Mouse (Mus musculus) MEL (cell line): ENCODE results near the gene Mxra8. TPM values are rescaled to one million over a fixed set of nuclear protein-coding genes. Genes with fewer than 3 reads are reported as not detected.
A peak's percentile ranks its signal among the peaks of the same experiment; 100 is the strongest.

Source experiments
- DNase-seq: peaks from one replicate; pipeline ENCODE4 v3.0.0; 2011; ENCODE audit warnings: low read depth, low spot score
- H3K27ac ChIP-seq: 2 replicates; pipeline ENCODE4 v1.5.1; 2012; ENCODE audit warnings: low read depth, mild to moderate bottlenecking, control low read depth, low read length, moderate library complexity; ENCODE audit not compliant: control insufficient read depth
- H3K27me3 ChIP-seq, 2 experiments: fragments of 150-350 bp in 1 of 2; sonication (generic) in 1 of 2; 2 replicates each; pipeline ENCODE4 v1.6.1; 2012; ENCODE audit warnings: low read length in 2 of 2, mild to moderate bottlenecking in 2 of 2, improper control_type of control experiment in 1 of 2, moderate library complexity in 1 of 2; ENCODE audit not compliant: insufficient read depth in 2 of 2, control insufficient read depth in 1 of 2
- H3K36me3 ChIP-seq, 2 experiments: 2 replicates each; pipeline ENCODE4 v1.6.1; 2012 to 2014; ENCODE audit warnings: low read length in 2 of 2, improper control_type of control experiment in 1 of 2, inconsistent platforms in 1 of 2, mild to moderate bottlenecking in 1 of 2; ENCODE audit not compliant: insufficient read depth in 2 of 2, control insufficient read depth in 1 of 2
- H3K4me1 ChIP-seq, 2 experiments: fragments of 150-350 bp in 1 of 2; sonication (generic) in 1 of 2; 2 replicates each; pipeline ENCODE4 v1.6.1; 2012; ENCODE audit warnings: low read length in 2 of 2, improper control_type of control experiment in 1 of 2, mild to moderate bottlenecking in 1 of 2; ENCODE audit not compliant: insufficient read depth in 2 of 2, control insufficient read depth in 1 of 2
- H3K4me3 ChIP-seq, 2 experiments: fragments of 150-350 bp in 1 of 2; sonication (generic) in 1 of 2; 2 replicates each; pipeline ENCODE4 v1.5.1; 2012; ENCODE audit warnings: low read depth in 2 of 2, low read length in 2 of 2, mild to moderate bottlenecking in 2 of 2, moderate library complexity in 2 of 2, control low read depth in 1 of 2, improper control_type of control experiment in 1 of 2; ENCODE audit not compliant: control insufficient read depth in 1 of 2, insufficient read depth in 1 of 2
- H3K79me2 ChIP-seq: 2 replicates; pipeline ENCODE4 v1.6.1; 2012; ENCODE audit warnings: mild to moderate bottlenecking, low read length, moderate library complexity; ENCODE audit not compliant: control insufficient read depth, poor library complexity, insufficient read depth
- H3K9ac ChIP-seq: 2 replicates; pipeline ENCODE4 v1.6.1; 2012; ENCODE audit warnings: low read depth, mild to moderate bottlenecking, control low read depth, low read length, moderate library complexity; ENCODE audit not compliant: control insufficient read depth, poor library complexity, severe bottlenecking
- H3K9me3 ChIP-seq: fragments of 150-350 bp; sonication (generic); replicated peaks from 2 replicates; pipeline ENCODE4 v1.6.1; 2012; ENCODE audit warnings: mild to moderate bottlenecking, low read length, improper control_type of control experiment, moderate library complexity; ENCODE audit not compliant: insufficient read depth
- BHLHE40 ChIP-seq: IDR thresholded peaks from 2 replicates; pipeline ENCODE4 v1.6.1; 2012; ENCODE audit warnings: low read depth, mild to moderate bottlenecking, inconsistent platforms, low read length, improper control_type of control experiment, borderline replicate concordance
- CHD1 ChIP-seq: IDR thresholded peaks from 2 replicates; pipeline ENCODE4 v1.6.1; 2012; ENCODE audit warnings: low read depth, mild to moderate bottlenecking, inconsistent platforms, low read length, improper control_type of control experiment
- CTCF ChIP-seq, 3 experiments: IDR thresholded peaks in 2 of 3; conservative IDR thresholded peaks in 1 of 3; 2 replicates each; pipeline ENCODE4 v1.5.1; 2011 to 2012; ENCODE audit warnings: low read length in 3 of 3, low read depth in 2 of 3, mild to moderate bottlenecking in 2 of 3, improper control_type of control experiment in 1 of 3, inconsistent platforms in 1 of 3, mixed read lengths in 1 of 3, moderate library complexity in 1 of 3; ENCODE audit not compliant: control insufficient read depth in 1 of 3, insufficient read depth in 1 of 3, poor library complexity in 1 of 3, severe bottlenecking in 1 of 3
- ELF1 ChIP-seq: IDR thresholded peaks from 2 replicates; pipeline ENCODE4 v1.6.1; 2014; ENCODE audit warnings: low read depth, mild to moderate bottlenecking, inconsistent platforms, low read length, improper control_type of control experiment, moderate library complexity
- ETS1 ChIP-seq: IDR thresholded peaks from 2 replicates; pipeline ENCODE4 v1.6.1; 2012; ENCODE audit warnings: low read depth, mild to moderate bottlenecking, inconsistent platforms, low read length, improper control_type of control experiment, moderate library complexity
- HCFC1 ChIP-seq: IDR thresholded peaks from 2 replicates; pipeline ENCODE4 v1.6.1; 2012; ENCODE audit warnings: low read depth, mild to moderate bottlenecking, inconsistent platforms, low read length, improper control_type of control experiment, moderate library complexity
- JUND ChIP-seq: IDR thresholded peaks from 2 replicates; pipeline ENCODE4 v1.6.1; 2011; ENCODE audit warnings: low read depth, mild to moderate bottlenecking, improper control_type of control experiment, low read length
- MAFK ChIP-seq: IDR thresholded peaks from 2 replicates; pipeline ENCODE4 v1.6.1; 2011; ENCODE audit warnings: low read depth, mild to moderate bottlenecking, low read length, improper control_type of control experiment, borderline replicate concordance
- MAZ ChIP-seq: IDR thresholded peaks from 2 replicates; pipeline ENCODE4 v1.6.1; 2012; ENCODE audit warnings: low read depth, mild to moderate bottlenecking, inconsistent platforms, low read length, improper control_type of control experiment
- MYC ChIP-seq: IDR thresholded peaks from 2 replicates; pipeline ENCODE4 v1.6.1; 2011; ENCODE audit warnings: low read depth, mild to moderate bottlenecking, low read length, improper control_type of control experiment, moderate library complexity
- NELFE ChIP-seq: IDR thresholded peaks from 2 replicates; pipeline ENCODE4 v1.6.1; 2011; ENCODE audit warnings: low read depth, low read length, improper control_type of control experiment
- POLR2A ChIP-seq, 2 experiments: IDR thresholded peaks; 2 replicates each; pipeline ENCODE4 v1.6.1; 2011 to 2012; ENCODE audit warnings: low read length in 2 of 2, mild to moderate bottlenecking in 2 of 2, control low read depth in 1 of 2, improper control_type of control experiment in 1 of 2, low read depth in 1 of 2, moderate library complexity in 1 of 2; ENCODE audit not compliant: control insufficient read depth in 1 of 2, insufficient read depth in 1 of 2, poor library complexity in 1 of 2
- POLR2AphosphoS5 ChIP-seq: IDR thresholded peaks from 2 replicates; pipeline ENCODE4 v1.6.1; 2012; ENCODE audit warnings: low read depth, borderline replicate concordance, mild to moderate bottlenecking, inconsistent platforms, low read length, moderate library complexity, mixed read lengths
- RAD21 ChIP-seq: IDR thresholded peaks from 2 replicates; pipeline ENCODE4 v1.6.1; 2011; ENCODE audit warnings: mild to moderate bottlenecking, low read depth, low read length, improper control_type of control experiment
- RCOR1 ChIP-seq: IDR thresholded peaks from 2 replicates; pipeline ENCODE4 v1.6.1; 2012; ENCODE audit warnings: low read depth, mild to moderate bottlenecking, inconsistent platforms, low read length, improper control_type of control experiment
- SMC3 ChIP-seq: IDR thresholded peaks from 2 replicates; pipeline ENCODE4 v1.6.1; 2011; ENCODE audit warnings: low read depth, low read length, improper control_type of control experiment
- TBP ChIP-seq: IDR thresholded peaks from 2 replicates; pipeline ENCODE4 v1.8.0; 2011; ENCODE audit warnings: low read depth, low read length, improper control_type of control experiment
- TCF12 ChIP-seq: IDR thresholded peaks from 2 replicates; pipeline ENCODE4 v1.6.1; 2014; ENCODE audit warnings: low read depth, mild to moderate bottlenecking, inconsistent platforms, low read length, improper control_type of control experiment, moderate library complexity
- USF1 ChIP-seq: IDR thresholded peaks from 2 replicates; pipeline ENCODE4 v1.6.1; 2014; ENCODE audit warnings: low read depth, mild to moderate bottlenecking, inconsistent platforms, low read length, improper control_type of control experiment, moderate library complexity
- ZKSCAN1 ChIP-seq: IDR thresholded peaks from 2 replicates; pipeline ENCODE4 v1.6.1; 2012; ENCODE audit warnings: low read depth, mild to moderate bottlenecking, inconsistent platforms, low read length, improper control_type of control experiment, moderate library complexity
- ZMIZ1 ChIP-seq: IDR thresholded peaks from 2 replicates; pipeline ENCODE4 v1.6.1; 2012; ENCODE audit warnings: low read depth, mild to moderate bottlenecking, inconsistent platforms, low read length, improper control_type of control experiment, moderate library complexity
- ZNF384 ChIP-seq: IDR thresholded peaks from 2 replicates; pipeline ENCODE4 v1.6.1; 2012; ENCODE audit warnings: low read depth, mild to moderate bottlenecking, inconsistent platforms, low read length, improper control_type of control experiment
- polyA plus RNA-seq, 2 experiments: library from polyadenylated mRNA; stranded (reverse) in 1 of 2; unstranded in 1 of 2; fragments of >175 nt in 1 of 2; fragments of >200 nt in 1 of 2; gene quantifications; 2 replicates each; pipeline versions ENCODE4 v1.2.1 to v1.2.4; 2012; ENCODE audit warnings: low replicate concordance in 2 of 2, low read depth in 1 of 2; ENCODE audit not compliant: insufficient read length in 2 of 2, insufficient read depth in 1 of 2, missing spikeins in 1 of 2
- total RNA-seq: library from RNA; depleted of rRNA; stranded (reverse); fragments of 300-350 nt; gene quantifications from 2 replicates; pipeline ENCODE4 v1.2.3, GENCODE M21; 2012

Gene Mxra8
- total and polyA plus RNA-seq, 3 experiments = 0.46 TPM; not detected in 2

DNA sequence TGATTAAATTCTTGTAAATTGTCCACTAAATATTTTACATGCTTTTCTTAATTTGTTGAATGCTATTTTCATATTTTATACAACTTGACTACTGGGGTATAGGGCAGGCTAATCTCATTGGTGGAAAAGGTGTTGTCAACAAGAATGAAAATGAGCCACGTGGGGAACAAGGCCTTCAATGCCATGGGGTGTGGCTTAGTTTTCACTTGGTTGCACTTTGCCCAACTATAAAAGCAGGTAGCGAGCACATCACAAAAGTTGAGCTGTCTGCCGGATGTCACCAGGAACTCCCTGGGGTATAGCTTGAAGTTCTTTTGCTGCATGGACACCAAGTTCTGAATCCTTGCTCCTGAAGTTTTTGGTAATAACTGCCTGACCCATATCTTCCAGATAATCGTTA, 21.9 kb upstream of the Mxra8 start:
- H3K36me3 ChIP-seq = peaks cover 19 to 56% of the 10 kb centered on the region in 2 experiments
- DNase-seq = no peak
- H3K9ac ChIP-seq = no peak overlapping the region
- peaks cover 40% of the 10 kb centered on the region for H3K79me2 ChIP-seq
- no peaks in the 10 kb centered on the region for H3K9me3 ChIP-seq
- H3K27ac ChIP-seq = no peak overlapping the region
- TF ChIP-seq HCFC1 = no peak
- 0 out of 4 replicates have a peak, but pooled peaks of 1 of the 2 experiments have one; percentile 21 for TF ChIP-seq POLR2A (IDR thresholded peaks at IDR 0.05; ENCODE audit: control insufficient read depth in 1 of 2, insufficient read depth in 1 of 2, low read depth in 1 of 2, low read length in 2 of 2, poor library complexity in 1 of 2)
- TF ChIP-seq CHD1 = no peak
- no peak for TF ChIP-seq TBP
- no peak for TF ChIP-seq MAZ
- no peak for TF ChIP-seq USF1
- no peak overlapping the region for H3K4me3 ChIP-seq
- no peaks in the 10 kb centered on the region for H3K27me3 ChIP-seq
- H3K4me1 ChIP-seq = peaks cover 0 to 14% of the 10 kb centered on the region in 2 experiments; a peak in 3 of 4 replicates

DNA sequence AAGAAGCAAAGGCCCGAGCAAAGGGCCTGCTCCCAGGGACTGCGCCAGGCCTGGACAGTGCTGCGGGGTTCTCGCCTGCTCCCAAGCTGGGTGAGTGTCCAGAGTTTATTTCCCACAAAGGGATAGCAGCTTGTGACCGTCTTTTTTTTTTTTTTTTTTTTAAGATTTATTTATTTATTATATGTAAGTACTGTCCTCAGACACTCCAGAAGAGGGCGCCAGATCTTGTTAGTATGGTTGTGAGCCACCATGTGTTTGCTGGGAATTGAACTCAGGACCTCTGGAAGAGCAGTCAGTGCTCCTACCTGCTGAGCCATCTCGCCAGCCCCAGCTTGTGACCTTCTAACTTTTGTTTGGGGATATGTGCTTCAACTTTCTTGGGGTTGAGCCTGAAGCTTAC, 18.5 kb upstream of the Mxra8 start:
- H3K9ac ChIP-seq = no peak overlapping the region
- H3K27ac ChIP-seq = no peak overlapping the region
- no peak overlapping the region for H3K4me3 ChIP-seq
- H3K36me3 ChIP-seq = peaks cover 4 to 63% of the 10 kb centered on the region in 2 experiments; a peak in 3 of 4 replicates
- H3K79me2 ChIP-seq = peaks cover 13% of the 10 kb centered on the region
- peak; percentile 70 for DNase-seq
- H3K4me1 ChIP-seq = no peaks in the 10 kb centered on the region
- no peaks in the 10 kb centered on the region for H3K9me3 ChIP-seq
- TF ChIP-seq ETS1 (no peak), ZMIZ1 (no peak), ZKSCAN1 (no peak), POLR2AphosphoS5 (no peak), CTCF (IDR thresholded peaks at IDR 0.05 in 2 of 3, conservative IDR thresholded peaks at IDR 0.05 in 1 of 3; ENCODE audit: control insufficient read depth in 1 of 3, insufficient read depth in 1 of 3, low read depth in 2 of 3, low read length in 3 of 3, poor library complexity in 1 of 3, severe bottlenecking in 1 of 3) (peak in 1 of 3 experiments; percentile 14; a peak in 1 of 6 replicates), ZNF384 (peak; percentile 72)
- H3K27me3 ChIP-seq = no peaks in the 10 kb centered on the region

DNA sequence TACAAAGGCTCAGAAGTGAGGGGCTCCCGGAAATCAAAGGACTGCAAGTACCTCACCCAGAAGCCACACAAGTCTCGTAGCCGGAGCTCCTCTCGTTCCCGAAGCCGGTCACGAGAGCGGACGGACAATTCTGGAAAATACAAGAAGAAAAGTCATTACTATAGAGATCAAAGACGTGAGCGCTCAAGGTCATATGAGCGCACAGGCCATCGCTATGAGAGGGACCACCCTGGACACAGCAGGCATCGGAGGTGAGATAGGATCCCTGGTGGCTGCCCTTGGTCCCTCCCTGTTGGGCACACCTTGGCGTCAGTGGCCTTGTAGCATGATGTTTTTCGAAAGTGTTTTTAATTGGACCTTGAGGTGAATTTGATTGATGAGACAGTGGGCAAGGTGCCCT, 16.0 kb upstream of the Mxra8 start:
- Histone ChIP-seq H3K27me3 (no peaks in the 10 kb centered on the region), H3K4me1 (no peaks in the 10 kb centered on the region), H3K79me2 (peaks cover 4% of the 10 kb centered on the region), H3K9me3 (no peaks in the 10 kb centered on the region), H3K36me3 (peaks cover 4 to 43% of the 10 kb centered on the region in 2 experiments; a peak in 3 of 4 replicates), H3K9ac (no peak overlapping the region), H3K4me3 (no peak overlapping the region), H3K27ac (no peak overlapping the region)
- DNase-seq = no peak
- TF ChIP-seq ELF1 (no peak), MAFK (no peak), RAD21 (no peak), MYC (no peak), BHLHE40 (no peak), ZMIZ1 (no peak), RCOR1 (no peak), SMC3 (no peak), TCF12 (no peak), JUND (no peak), NELFE (no peak)
